Mouse (Mus musculus) brain, embryonic 14.5 days (tissue): ENCODE measurements at regions not wholly inside any gene's neighbourhood (a gene's known extent, or its start where the extent isn't known, plus 50 kb on each side); places are given as distances from the start of the nearest gene placed in this dataset.

Source experiments
- CTCF ChIP-seq: fragments of 200-500 bp; IDR thresholded peaks from 2 replicates; pipeline ENCODE4 v1.5.1; 2012; ENCODE audit warnings: inconsistent platforms, mild to moderate bottlenecking, moderate library complexity, borderline replicate concordance; ENCODE audit not compliant: insufficient read depth, insufficient read length; ENCODE audit errors: extremely low read depth
- POLR2A ChIP-seq: fragments of 200-500 bp; IDR thresholded peaks from 2 replicates; pipeline ENCODE4 v1.6.1; 2012; ENCODE audit warnings: mild to moderate bottlenecking, inconsistent platforms, borderline replicate concordance; ENCODE audit not compliant: poor library complexity, insufficient read depth, insufficient read length, severe bottlenecking; ENCODE audit errors: extremely low read depth

DNA sequence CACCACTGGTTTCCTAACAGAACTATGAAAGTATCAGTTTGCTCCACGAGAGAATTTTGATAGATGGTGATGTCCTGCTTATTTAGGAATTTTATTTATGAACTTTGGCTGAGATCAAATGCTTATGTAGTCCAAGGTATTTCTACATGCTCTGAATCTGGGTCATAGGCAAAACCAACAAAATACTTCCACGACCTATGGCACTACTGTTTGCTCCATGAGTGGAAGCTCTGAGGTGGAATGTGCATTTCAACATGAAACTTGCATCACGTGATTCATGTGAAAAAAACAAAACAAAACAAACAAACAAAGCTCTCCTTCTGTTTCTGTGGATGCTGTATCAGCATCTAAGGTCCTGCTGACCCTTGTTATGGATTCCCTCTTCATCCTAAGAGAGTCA, 73.5 kb upstream of the Commd8 start:
- TF ChIP-seq POLR2A = no peak
- TF ChIP-seq CTCF = no peak
